Mouse (Mus musculus) urinary bladder, postnatal 25 days (tissue): ENCODE measurements around the gene Prune2.

ENCODE experiments used
- DNase-seq: peaks from one replicate; pipeline ENCODE4 v3.0.0; 2022; ENCODE audit warnings: low spot score

The Prune2 gene

DNA sequence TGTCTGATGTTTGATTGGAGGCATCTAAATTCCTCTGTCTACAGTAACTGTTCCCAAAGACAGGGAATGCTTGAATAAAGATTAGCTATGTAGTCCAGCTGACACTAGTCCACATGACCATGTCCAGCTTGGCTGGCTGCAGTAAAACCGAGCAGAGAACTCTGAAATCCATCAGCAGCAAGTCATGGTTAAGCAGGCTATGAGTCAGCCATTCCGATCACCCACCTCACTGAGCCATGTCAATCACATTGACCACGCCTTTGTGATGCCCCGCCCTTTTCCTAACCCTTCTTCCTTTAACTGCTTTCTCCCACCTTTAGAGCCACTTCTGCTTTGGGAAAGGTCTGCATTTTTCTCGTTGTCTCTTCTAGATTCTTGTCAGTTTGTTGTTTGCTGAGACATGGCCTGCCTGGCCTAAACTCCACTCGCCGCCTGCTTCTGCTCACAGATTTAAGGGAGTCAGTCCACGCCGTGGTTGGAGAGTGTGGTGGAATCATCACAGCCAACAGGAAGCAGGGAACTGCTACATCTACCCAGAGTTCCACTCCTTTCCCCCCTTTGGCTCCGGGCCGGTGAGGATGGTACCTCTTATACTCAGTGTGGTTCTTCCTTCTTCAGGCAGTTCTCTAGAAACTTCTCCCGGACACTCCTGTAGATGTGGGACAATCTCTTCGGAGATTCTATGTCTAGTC is 307.9 kb downstream of the Prune2 start:
- DNase-seq = no peak

DNA sequence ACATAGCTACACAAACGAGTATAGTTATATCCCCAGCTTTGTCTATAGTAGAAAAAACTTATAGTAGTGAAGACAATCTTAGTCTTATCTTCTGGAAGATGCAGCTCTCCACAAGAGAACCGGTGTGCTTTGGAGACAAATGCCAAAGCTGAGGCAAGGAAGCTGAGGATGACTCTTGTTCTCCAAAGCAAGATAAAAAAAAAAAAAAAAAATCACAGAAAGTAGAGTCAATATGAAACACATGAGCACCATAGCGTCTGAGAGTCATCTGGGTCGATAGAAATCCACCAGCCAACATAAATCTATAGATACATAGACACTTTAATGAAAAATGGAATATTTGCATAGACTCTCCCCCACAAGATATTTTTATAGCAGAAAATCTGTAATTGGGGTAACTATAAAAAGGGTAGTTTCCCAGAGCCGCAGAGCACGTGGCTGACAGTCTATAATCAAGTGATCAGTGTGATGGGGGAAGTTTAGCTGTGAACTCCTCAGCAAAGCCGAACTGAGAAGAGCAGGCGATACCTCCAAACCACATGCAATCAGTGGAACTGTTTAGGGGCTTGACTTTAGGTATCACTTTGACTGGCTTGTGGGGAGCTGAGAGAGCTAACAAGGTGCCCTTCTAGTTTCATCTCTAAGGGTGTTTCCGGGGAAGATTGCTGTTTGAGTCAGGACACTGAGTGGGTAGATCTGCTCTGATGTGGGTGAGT is 308.7 kb downstream of the Prune2 start:
- DNase-seq = no peak

DNA sequence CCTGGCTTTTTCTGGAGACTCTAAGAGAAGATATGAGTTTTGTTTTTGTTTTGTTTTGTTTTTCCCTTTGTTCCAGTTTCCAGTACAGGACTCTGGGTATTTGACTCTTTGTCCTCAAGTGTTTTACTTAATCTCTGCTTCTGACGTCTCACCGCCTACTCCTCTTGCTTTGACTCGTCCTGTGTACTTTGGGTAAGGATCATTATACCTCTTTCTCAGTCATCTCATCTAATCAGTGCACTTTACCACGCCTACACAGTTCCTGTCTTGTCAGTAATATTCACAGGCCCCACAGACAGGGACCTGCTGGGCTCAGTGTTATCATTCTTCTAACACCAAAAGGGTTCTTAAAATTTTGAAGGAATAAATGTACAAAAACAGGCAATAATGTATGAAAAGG is 312.8 kb downstream of the Prune2 start:
- DNase-seq = no peak

DNA sequence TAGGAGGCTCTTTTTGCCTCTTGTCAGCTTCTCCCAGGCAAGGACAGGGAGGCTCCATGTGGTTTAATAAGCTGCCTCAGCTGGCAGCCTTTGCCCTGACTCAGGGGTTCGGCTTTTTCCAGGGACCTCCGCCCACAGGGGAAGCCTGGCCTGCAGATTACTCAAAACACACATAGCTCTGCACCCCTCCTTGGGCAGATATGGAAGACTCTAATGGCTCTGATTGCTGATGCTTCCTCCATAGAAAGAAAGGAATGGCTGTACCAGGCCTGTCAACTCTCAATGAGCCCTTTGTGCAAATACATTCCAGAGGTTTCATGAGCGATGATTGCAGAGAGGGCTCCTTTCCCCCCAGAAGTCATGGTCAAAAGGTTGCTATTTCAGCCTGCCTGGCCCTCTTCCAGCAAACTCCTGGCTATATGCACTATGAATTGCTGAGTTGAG is 315.3 kb downstream of the Prune2 start:
- no peak for DNase-seq

DNA sequence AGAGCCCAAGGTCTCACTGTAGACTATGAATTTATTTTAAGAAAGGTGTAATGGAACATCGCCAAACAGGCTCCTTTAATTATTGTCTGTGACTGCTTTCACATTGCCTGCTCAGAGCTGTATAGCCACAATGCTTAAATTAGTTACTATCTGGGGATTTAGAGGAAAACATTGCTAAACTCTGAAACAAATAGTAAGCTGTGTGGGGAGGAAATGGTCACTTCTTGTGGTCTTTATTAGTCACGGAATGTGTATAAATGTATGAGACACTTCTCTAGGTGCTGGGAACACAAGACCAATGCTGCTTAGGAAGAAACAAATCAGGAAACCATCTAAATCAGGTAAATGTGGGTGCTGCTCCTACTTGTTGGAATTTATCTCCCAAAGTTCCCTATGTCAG is 317.1 kb downstream of the Prune2 start:
- no peak for DNase-seq
